10 mouse cellular contexts compared by ENCODE assay signal in genomic region chr13:28718868-28719265, GRCm38 (mm10).
A peak's percentile ranks its signal among the peaks of the same experiment; 100 is the strongest.
DNase-seq lines count a peak whose midpoint lies in the region; ATAC-seq and TF ChIP-seq lines count a peak whose summit lies in the region.
"Had no signal": no experiment of that assay in that cellular context is flagged by ENCODE, and none has a peak within 500 bp of the region (broad histone marks: within the 10 kb centered on the region; RNA-seq: fewer than 3 reads in every experiment).

No protein-coding gene starts in this region.

- no peak overlapping the region for H3ac ChIP-seq in myocyte (ENCODE audit: control insufficient read depth, insufficient read length)

- H3K79me2 ChIP-seq in myocyte (ENCODE audit: control insufficient read depth, insufficient read depth), result peaks cover 23% of the 10 kb centered on the region

- no peak for ATAC-seq in heart, embryonic 12.5 days (ENCODE audit: insufficient number of reproducible peaks, low FRiP score)
- ATAC-seq in forebrain, postnatal 0 days, result no peak

- no peaks in the 10 kb centered on the region for H3K27me3 ChIP-seq in heart, embryonic 12.5 days (replicated peaks)
- H3K27me3 ChIP-seq in forebrain, postnatal 0 days (ENCODE audit: insufficient read depth, low read length), result no peaks in the 10 kb centered on the region
- no peaks in the 10 kb centered on the region for H3K27me3 ChIP-seq in myocyte (ENCODE audit: control insufficient read depth, insufficient read depth, insufficient read length)
- H3K27me3 ChIP-seq: liver, embryonic 15.5 days had no signal

- TF ChIP-seq POLR2A in myocyte (IDR thresholded peaks at IDR 0.05; ENCODE audit: insufficient read length, low read depth), result no peak

- H3K4me1 ChIP-seq in heart, embryonic 12.5 days (replicated peaks), result peaks cover 47% of the 10 kb centered on the region
- peaks cover 43% of the 10 kb centered on the region for H3K4me1 ChIP-seq in forebrain, postnatal 0 days (ENCODE audit: insufficient read depth)

- no peak overlapping the region for H3K4me2 ChIP-seq in heart, embryonic 12.5 days
- H3K4me2 ChIP-seq in forebrain, postnatal 0 days (ENCODE audit: low read depth), result no peak overlapping the region
- H3K4me2 ChIP-seq in myocyte (ENCODE audit: low read depth), result peak overlapping the region; percentile 56
- H3K4me2 ChIP-seq: liver, embryonic 15.5 days had no signal

- H3K36me3 ChIP-seq in heart, embryonic 12.5 days, result no peaks in the 10 kb centered on the region
- no peaks in the 10 kb centered on the region for H3K36me3 ChIP-seq in forebrain, postnatal 0 days (ENCODE audit: insufficient read depth)
- H3K36me3 ChIP-seq in myocyte (ENCODE audit: control insufficient read depth, insufficient read depth), result no peaks in the 10 kb centered on the region
- H3K36me3 ChIP-seq: liver, embryonic 15.5 days had no signal

- no peak overlapping the region for H3K4me3 ChIP-seq in heart, embryonic 12.5 days
- H3K4me3 ChIP-seq in forebrain, postnatal 0 days (ENCODE audit: low read depth, low read length), result no peak overlapping the region
- H3K4me3 ChIP-seq in myocyte, result no peak overlapping the region
- H3K4me3 ChIP-seq: liver, embryonic 15.5 days had no signal

- no peak overlapping the region for H3K9ac ChIP-seq in heart, embryonic 12.5 days
- H3K9ac ChIP-seq in forebrain, postnatal 0 days, result no peak overlapping the region
- H3K9ac ChIP-seq: liver, embryonic 15.5 days had no signal

- WGBS in heart, embryonic 12.5 days, result 47% methylated on average over 5 of the region's 5 CpGs
- 17% methylated on average over 5 of the region's 5 CpGs for WGBS in forebrain, postnatal 0 days

- no peaks in the 10 kb centered on the region for H3K9me3 ChIP-seq in heart, embryonic 12.5 days (replicated peaks)
- no peaks in the 10 kb centered on the region for H3K9me3 ChIP-seq in forebrain, postnatal 0 days (ENCODE audit: low read length)
- H3K9me3 ChIP-seq: liver, embryonic 15.5 days had no signal

- H3K27ac ChIP-seq in heart, embryonic 12.5 days (ENCODE audit: poor library complexity, severe bottlenecking), result peak overlapping the region; percentile 65
- H3K27ac ChIP-seq in forebrain, postnatal 0 days (ENCODE audit: low read depth, low read length), result peak overlapping the region; percentile 54
- H3K27ac ChIP-seq: liver, embryonic 15.5 days had no signal

- TF ChIP-seq CTCF in forebrain, postnatal 0 days (IDR thresholded peaks at IDR 0.05; ENCODE audit: low read depth), result no peak

- no peak for DNase-seq in heart, postnatal 4 days
- DNase-seq in brain, embryonic 18.5 days (ENCODE audit: low read depth, low spot score), result peak; percentile 16
- DNase-seq in forebrain, postnatal 0 days, result peak; percentile 35
- DNase-seq in testis, postnatal 10 days (ENCODE audit: low spot score), result no peak
- DNase-seq in adrenal gland, adult 8-10 months, result no peak
- DNase-seq in right cerebral cortex, postnatal 4 days, result no peak
- DNase-seq: right cerebral cortex, postnatal 14 days had no signal

TF ChIP-seq in myocyte, 11 proteins besides CTCF, POLR2A, EP300 and RAD21:
- TF ChIP-seq MYOD1 (IDR thresholded peaks at IDR 0.05; ENCODE audit: control insufficient read depth in 1 of 3, insufficient read length in 2 of 3, low read depth in 2 of 3) (peak in 2 of 3 experiments; percentile 78 to 81), MYOG (IDR thresholded peaks at IDR 0.05; ENCODE audit: control insufficient read depth in 1 of 3, insufficient read depth in 1 of 3, insufficient read length in 2 of 3, low read depth in 2 of 3) (peak in 2 of 3 experiments; percentile 56 to 62), TCF3 (IDR thresholded peaks at IDR 0.05; ENCODE audit: insufficient read length, low read depth) (no peak), CEBPB (IDR thresholded peaks at IDR 0.05; ENCODE audit: insufficient read depth, poor library complexity, severe bottlenecking) (peak; percentile 44; the same call in 1 of the 2 replicates)

Comparison
In these comparisons a context has a peak if more than half of its experiments do, and no peak if none do; other contexts are left out.
1. DNase-seq: peak in brain, embryonic 18.5 days (single experiment) and forebrain, postnatal 0 days (single experiment); none in heart, postnatal 4 days (single experiment), testis, postnatal 10 days (single experiment), adrenal gland, adult 8-10 months (single experiment) and right cerebral cortex, postnatal 4 days (single experiment).